ENCODE assay signal across 15 mouse cellular contexts in the genomic region with DNA sequence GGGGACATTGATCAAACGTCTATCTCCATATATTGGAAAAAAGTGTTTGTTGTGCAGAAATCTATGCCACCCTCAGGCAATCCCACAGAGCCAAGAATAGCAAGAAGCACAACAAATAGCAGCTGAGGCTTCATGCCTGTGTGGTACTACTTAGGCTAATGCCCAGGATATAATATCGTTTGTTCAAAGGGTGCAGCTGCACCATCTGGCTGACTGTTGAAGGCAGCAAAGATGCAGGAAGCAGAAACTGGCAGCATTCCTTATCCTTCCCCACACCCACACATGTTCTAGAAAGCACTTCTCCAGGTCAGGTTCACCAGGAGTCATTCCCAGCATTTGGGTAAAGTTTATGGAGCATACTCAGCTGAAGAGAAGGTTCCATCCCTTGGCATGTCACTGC.
DNase-seq lines count a peak whose midpoint lies in the region; ATAC-seq lines count a peak whose summit lies in the region.
"Had no signal": no experiment of that assay in that cellular context is flagged by ENCODE, and none has a peak within 500 bp of the region (broad histone marks: within the 10 kb centered on the region; RNA-seq: fewer than 3 reads in every experiment).

No protein-coding gene starts in this region.

- DNase-seq in embryonic facial prominence, embryonic 10.5 days (ENCODE audit: low spot score) = no peak
- peak; percentile 3 to 19 for DNase-seq in left cerebral cortex, adult 18-20 months (ENCODE audit: low spot score in 2 of 2)
- DNase-seq in left cerebral cortex, adult 11 months (ENCODE audit: low spot score) = no peak
- DNase-seq in NIH3T3 (ENCODE audit: low read depth) = peak; percentile 22
- DNase-seq in layer of hippocampus, adult 9-10 months (ENCODE audit: low spot score) = peak; percentile 7
- no peak for DNase-seq in urinary bladder, postnatal 25 days (ENCODE audit: low spot score)
- DNase-seq: cerebellum, adult 18-20 months; gastrocnemius, postnatal 36 days; lung, embryonic 14.5 days had no signal

- no peak for ATAC-seq in embryonic facial prominence, embryonic 13.5 days (ENCODE audit: insufficient number of reproducible peaks, insufficient read depth, low FRiP score, low TSS enrichment, low read depth)
- no peak for ATAC-seq in liver, embryonic 12.5 days
- ATAC-seq: inflammation-experienced regulatory T-cells, adult 6 months had no signal

- no peaks in the 10 kb centered on the region for H3K36me3 ChIP-seq in embryonic facial prominence, embryonic 13.5 days
- no peaks in the 10 kb centered on the region for H3K36me3 ChIP-seq in embryonic facial prominence, embryonic 10.5 days (replicated peaks)
- H3K36me3 ChIP-seq in liver, embryonic 12.5 days = no peaks in the 10 kb centered on the region
- H3K36me3 ChIP-seq: heart, embryonic 15.5 days; limb, embryonic 12.5 days had no signal

- no peak overlapping the region for H3K4me3 ChIP-seq in embryonic facial prominence, embryonic 13.5 days
- no peak overlapping the region for H3K4me3 ChIP-seq in embryonic facial prominence, embryonic 10.5 days
- H3K4me3 ChIP-seq in liver, embryonic 12.5 days = no peak overlapping the region
- H3K4me3 ChIP-seq: heart, embryonic 15.5 days; limb, embryonic 12.5 days; megakaryocyte, embryonic 14.5 days had no signal

- peaks cover 5% of the 10 kb centered on the region for H3K4me1 ChIP-seq in embryonic facial prominence, embryonic 13.5 days
- H3K4me1 ChIP-seq in embryonic facial prominence, embryonic 10.5 days = no peaks in the 10 kb centered on the region
- no peaks in the 10 kb centered on the region for H3K4me1 ChIP-seq in liver, embryonic 12.5 days
- H3K4me1 ChIP-seq: heart, embryonic 15.5 days; limb, embryonic 12.5 days; megakaryocyte, embryonic 14.5 days had no signal

- H3K9me3 ChIP-seq in embryonic facial prominence, embryonic 13.5 days = no peaks in the 10 kb centered on the region
- H3K9me3 ChIP-seq in embryonic facial prominence, embryonic 10.5 days = no peaks in the 10 kb centered on the region
- no peaks in the 10 kb centered on the region for H3K9me3 ChIP-seq in liver, embryonic 12.5 days (replicated peaks)
- H3K9me3 ChIP-seq: heart, embryonic 15.5 days; limb, embryonic 12.5 days had no signal

- WGBS in embryonic facial prominence, embryonic 13.5 days = 46% methylated on average over 2 of the region's 2 CpGs
- 75% methylated on average over 2 of the region's 2 CpGs for WGBS in embryonic facial prominence, embryonic 10.5 days
- WGBS in liver, embryonic 12.5 days (ENCODE audit: insufficient replicate concordance) = 69% methylated on average over 2 of the region's 2 CpGs

- H3K4me2 ChIP-seq in embryonic facial prominence, embryonic 13.5 days = no peak overlapping the region
- H3K4me2 ChIP-seq in liver, embryonic 12.5 days = no peak overlapping the region
- H3K4me2 ChIP-seq: heart, embryonic 15.5 days; limb, embryonic 12.5 days; lung, embryonic 14.5 days had no signal

- peak overlapping the region; percentile 28; the same call in 1 of the 2 replicates for H3K27ac ChIP-seq in embryonic facial prominence, embryonic 13.5 days
- H3K27ac ChIP-seq in embryonic facial prominence, embryonic 10.5 days (replicated peaks) = no peak overlapping the region
- no peak overlapping the region for H3K27ac ChIP-seq in liver, embryonic 12.5 days
- H3K27ac ChIP-seq: heart, embryonic 15.5 days; limb, embryonic 12.5 days had no signal

- H3K27me3 ChIP-seq in embryonic facial prominence, embryonic 13.5 days = no peaks in the 10 kb centered on the region
- H3K27me3 ChIP-seq in embryonic facial prominence, embryonic 10.5 days (replicated peaks; ENCODE audit: low read depth, poor library complexity, severe bottlenecking) = no peaks in the 10 kb centered on the region
- H3K27me3 ChIP-seq in liver, embryonic 12.5 days (replicated peaks) = no peaks in the 10 kb centered on the region
- H3K27me3 ChIP-seq: heart, embryonic 15.5 days; limb, embryonic 12.5 days; megakaryocyte, embryonic 14.5 days had no signal

- H3K9ac ChIP-seq in embryonic facial prominence, embryonic 13.5 days = no peak overlapping the region
- H3K9ac ChIP-seq in liver, embryonic 12.5 days = no peak overlapping the region
- H3K9ac ChIP-seq: heart, embryonic 15.5 days; limb, embryonic 12.5 days; lung, embryonic 14.5 days had no signal

Comparison
In these comparisons a context has a peak if more than half of its experiments do, and no peak if none do; other contexts are left out.
1. DNase-seq: peak in left cerebral cortex, adult 18-20 months (2 of 2), NIH3T3 (single experiment) and layer of hippocampus, adult 9-10 months (single experiment); none in embryonic facial prominence, embryonic 10.5 days (single experiment), left cerebral cortex, adult 11 months (single experiment) and urinary bladder, postnatal 25 days (single experiment).